Comparison of ENCODE assay signal across 11 mouse cellular contexts in genomic region chr12:12287787-12288132, GRCm38 (mm10). TPM values are rescaled to one million over a fixed set of nuclear protein-coding genes. Genes with fewer than 3 reads are reported as not detected.
DNase-seq lines count a peak whose midpoint lies in the region; ATAC-seq and TF ChIP-seq lines count a peak whose summit lies in the region.
"Had no signal": no experiment of that assay in that cellular context is flagged by ENCODE, and none has a peak within 500 bp of the region (broad histone marks: within the 10 kb centered on the region; RNA-seq: fewer than 3 reads in every experiment).

No protein-coding gene starts in this region.

- 51% methylated on average over 6 of the region's 6 CpGs for WGBS in heart, postnatal 0 days
- 45% methylated on average over 6 of the region's 6 CpGs for WGBS in hindbrain, embryonic 14.5 days
- 39% methylated on average over 6 of the region's 6 CpGs for WGBS in midbrain, embryonic 15.5 days

- H3K4me2 ChIP-seq in heart, postnatal 0 days (ENCODE audit: low read depth, low read length) = peak overlapping the region; percentile 41
- H3K4me2 ChIP-seq in hindbrain, embryonic 14.5 days (replicated peaks) = peak overlapping the region; percentile 34
- peak overlapping the region; percentile 39 for H3K4me2 ChIP-seq in midbrain, embryonic 15.5 days
- H3K4me2 ChIP-seq: embryonic facial prominence, embryonic 13.5 days; limb, embryonic 13.5 days had no signal

- H3K4me3 ChIP-seq in heart, postnatal 0 days (ENCODE audit: low read depth, low read length) = no peak overlapping the region
- peak overlapping the region; percentile 56 for H3K4me3 ChIP-seq in bone marrow macrophage, adult 2 months (ENCODE audit: insufficient read depth, low read length)
- no peak overlapping the region for H3K4me3 ChIP-seq in hindbrain, embryonic 14.5 days (replicated peaks; ENCODE audit: low read length)
- no peak overlapping the region for H3K4me3 ChIP-seq in midbrain, embryonic 15.5 days
- H3K4me3 ChIP-seq: embryonic facial prominence, embryonic 13.5 days; limb, embryonic 13.5 days had no signal

- no peaks in the 10 kb centered on the region for H3K36me3 ChIP-seq in heart, postnatal 0 days (replicated peaks; ENCODE audit: control insufficient read depth, insufficient read depth, low read length)
- no peaks in the 10 kb centered on the region for H3K36me3 ChIP-seq in hindbrain, embryonic 14.5 days (replicated peaks; ENCODE audit: control insufficient read depth, insufficient read depth)
- no peaks in the 10 kb centered on the region for H3K36me3 ChIP-seq in midbrain, embryonic 15.5 days (replicated peaks)
- H3K36me3 ChIP-seq: embryonic facial prominence, embryonic 13.5 days; limb, embryonic 13.5 days had no signal

- no peaks in the 10 kb centered on the region for H3K9me3 ChIP-seq in heart, postnatal 0 days (replicated peaks; ENCODE audit: control insufficient read depth, low read length)
- no peaks in the 10 kb centered on the region for H3K9me3 ChIP-seq in hindbrain, embryonic 14.5 days (ENCODE audit: control insufficient read depth, low read length)
- H3K9me3 ChIP-seq in midbrain, embryonic 15.5 days = no peaks in the 10 kb centered on the region
- H3K9me3 ChIP-seq: embryonic facial prominence, embryonic 13.5 days; limb, embryonic 13.5 days had no signal

- H3K9ac ChIP-seq in heart, postnatal 0 days (replicated peaks; ENCODE audit: low read depth, low read length) = no peak overlapping the region
- H3K9ac ChIP-seq in hindbrain, embryonic 14.5 days = peak overlapping the region; percentile 32
- H3K9ac ChIP-seq in midbrain, embryonic 15.5 days = no peak overlapping the region
- H3K9ac ChIP-seq: embryonic facial prominence, embryonic 13.5 days had no signal

- TF ChIP-seq POLR2A in bone marrow macrophage, adult 2 months (IDR thresholded peaks at IDR 0.05; ENCODE audit: borderline replicate concordance, low read depth, low read length) = no peak

- peak overlapping the region; percentile 0; the same call in 1 of the 2 replicates for H3K27ac ChIP-seq in heart, postnatal 0 days (ENCODE audit: low read depth)
- H3K27ac ChIP-seq in bone marrow macrophage, adult 2 months (ENCODE audit: insufficient read depth, low read depth, low read length) = peak overlapping the region; percentile 51
- peak overlapping the region; percentile 86 for H3K27ac ChIP-seq in hindbrain, embryonic 14.5 days
- peak overlapping the region; percentile 91 for H3K27ac ChIP-seq in midbrain, embryonic 15.5 days
- H3K27ac ChIP-seq: embryonic facial prominence, embryonic 13.5 days; limb, embryonic 13.5 days had no signal

- H3K4me1 ChIP-seq in heart, postnatal 0 days (ENCODE audit: control insufficient read depth, insufficient read depth) = peaks cover 21% of the 10 kb centered on the region
- peaks cover 38% of the 10 kb centered on the region for H3K4me1 ChIP-seq in bone marrow macrophage, adult 2 months (ENCODE audit: control insufficient read depth, insufficient read depth, low read length)
- H3K4me1 ChIP-seq in hindbrain, embryonic 14.5 days (replicated peaks; ENCODE audit: control insufficient read depth, insufficient read depth, low read length) = peaks cover 25% of the 10 kb centered on the region
- peaks cover 36% of the 10 kb centered on the region for H3K4me1 ChIP-seq in midbrain, embryonic 15.5 days

- TF ChIP-seq EP300 in heart, postnatal 0 days (IDR thresholded peaks at IDR 0.05; ENCODE audit: low read depth) = no peak

- DNase-seq in heart, postnatal 0 days (ENCODE audit: low spot score) = no peak
- DNase-seq in heart, adult 8-10 months (ENCODE audit: low spot score) = no peak
- DNase-seq in hindbrain, embryonic 14.5 days (ENCODE audit: low spot score) = no peak
- no peak for DNase-seq in gastrocnemius, adult 8-10 months (ENCODE audit: low spot score in 2 of 2)
- DNase-seq in adrenal gland, adult 2 months = no peak
- DNase-seq in adrenal gland, postnatal 4 days (ENCODE audit: low spot score in 2 of 2) = no peak
- DNase-seq: thymus, adult 18-20 months had no signal

- TF ChIP-seq CTCF in heart, postnatal 0 days (IDR thresholded peaks at IDR 0.05; ENCODE audit: low read depth) = no peak
- no peak for TF ChIP-seq CTCF in bone marrow macrophage, adult 2 months (IDR thresholded peaks at IDR 0.05; ENCODE audit: low read depth, low read length)

- ATAC-seq in heart, postnatal 0 days (ENCODE audit: insufficient read depth, low read depth) = no peak
- no peak for ATAC-seq in hindbrain, embryonic 14.5 days (ENCODE audit: low FRiP score)
- ATAC-seq in midbrain, embryonic 15.5 days (replicated peaks) = peak; percentile 13; the same call in 1 of the 2 replicates

- no peaks in the 10 kb centered on the region for H3K27me3 ChIP-seq in heart, postnatal 0 days (ENCODE audit: control insufficient read depth, insufficient read depth, low read length)
- H3K27me3 ChIP-seq in hindbrain, embryonic 14.5 days (ENCODE audit: control insufficient read depth, insufficient read depth, low read length) = no peaks in the 10 kb centered on the region
- H3K27me3 ChIP-seq in midbrain, embryonic 15.5 days (replicated peaks) = no peaks in the 10 kb centered on the region
- H3K27me3 ChIP-seq: embryonic facial prominence, embryonic 13.5 days; limb, embryonic 13.5 days had no signal

RNA-seq across cellular contexts. Expression of gene Fam49a, which starts 25.8 kb away (rescaled TPM):
- total RNA-seq in heart, postnatal 0 days (2014; rRNA removed; ENCODE audit: low replicate concordance) = 12.4 and 21.6 TPM in 2 replicates
- 15.3 and 16.5 TPM in 2 replicates for polyA plus RNA-seq in heart, postnatal 0 days (2015; fragmentation: Nextera tagmentation; extraction: Ambion mirVana)
- total RNA-seq in heart, adult 8-10 months (2022) = 1 to 10 TPM; 6.3 to 8.3 (median 6.8) TPM
- 68.2 and 82.8 TPM in 2 replicates for polyA plus RNA-seq in bone marrow macrophage, adult 2 months (2012; ENCODE audit: insufficient read depth, insufficient read length, missing spikeins)
- polyA plus RNA-seq in hindbrain, embryonic 14.5 days (2014; fragmentation: Nextera tagmentation; extraction: Ambion mirVana) = 66.3 and 80.7 TPM in 2 replicates
- polyA plus RNA-seq in midbrain, embryonic 15.5 days (2015; fragmentation: Nextera tagmentation; extraction: Ambion mirVana) = 46.4 and 48.4 TPM in 2 replicates
- 1 to 10 TPM; 1.2 to 3.4 (median 2.4) TPM for total RNA-seq in gastrocnemius, adult 8-10 months (2022)
- 10 to 100 TPM; 19.7 to 20.0 TPM for total RNA-seq in adrenal gland, adult 2 months (2021)
- polyA plus RNA-seq in adrenal gland, adult 2 months (2012; rRNA removed) = 5.2 and 7.1 TPM in 2 replicates
- total RNA-seq in adrenal gland, postnatal 4 days (2021) = 10 to 100 TPM; 16.3 to 19.0 TPM

Comparison
In these comparisons a context has a peak if more than half of its experiments do, and no peak if none do; other contexts are left out.
1. H3K27ac ChIP-seq: peak in every context shown above with its lines; median percentile 91 in midbrain, embryonic 15.5 days; 86 in hindbrain, embryonic 14.5 days; 51 in bone marrow macrophage, adult 2 months; 0 in heart, postnatal 0 days.